Mouse (Mus musculus): Measurements from ENCODE around the gene Rps2. TPM values are rescaled to one million over a fixed set of nuclear protein-coding genes. Genes with fewer than 3 reads are reported as not detected.
"Not testable (repeated sequence)": the region's sequence is repeated elsewhere in the genome, so short reads cannot be mapped to it uniquely, and the experiment has no call there.

The Rps2 gene
- 1,313 and 1,443 TPM in 2 replicates for polyA plus RNA-seq (2015; fragmentation: Nextera tagmentation; extraction: Ambion mirVana)

- H3K27ac ChIP-seq = no peak within 1 kb of the TSS
- peak within 1 kb of the TSS; percentile 91 for H3K4me3 ChIP-seq
- peaks cover 25% of the 10 kb centered on the region for H3K4me1 ChIP-seq
- peak within 1 kb of the TSS; percentile 89 for H3K4me2 ChIP-seq
- no peak for ATAC-seq (ENCODE audit: insufficient number of reproducible peaks, insufficient read depth, low FRiP score, low TSS enrichment, low read depth)
- peaks cover 49% of the 10 kb centered on the region for H3K36me3 ChIP-seq
- H3K9ac ChIP-seq = peak within 1 kb of the TSS; percentile 97
- 84% methylated on average over 4 of the region's 4 CpGs for WGBS
- H3K27me3 ChIP-seq = no peaks in the 10 kb centered on the region
- H3K9me3 ChIP-seq = no peaks in the 10 kb centered on the region
These were observed at the start of gene Rps2, which contains the start of gene Rnf151 for GRCm38 (mm10) chr17:24717943-24718342. Gene Rps2 (plus strand): TSS chr17:24718116. Gene Rnf151 (minus strand): TSS chr17:24718063.

GRCm38 (mm10) chr17:24669214-24669544 lies 48.7 kb upstream of the Rps2 start:
- Histone ChIP-seq H3K4me3 (peak overlapping the region; percentile 98), H3K4me1 (peaks cover 30% of the 10 kb centered on the region), H3K9ac (peak overlapping the region; percentile 99), H3K4me2 (peak overlapping the region; percentile 84), H3K27ac (peak overlapping the region; percentile 81)
- not testable (repeated sequence) for H3K9me3 ChIP-seq, H3K36me3 ChIP-seq, H3K27me3 ChIP-seq
- peak; percentile 1; the same call in 1 of the 2 replicates for ATAC-seq (ENCODE audit: insufficient number of reproducible peaks, insufficient read depth, low FRiP score, low TSS enrichment, low read depth)
- WGBS = 9% methylated on average over 15 of the region's 15 CpGs

- peak within 1 kb of the TSS; percentile 81 for H3K27ac ChIP-seq
- H3K27me3 ChIP-seq = no peaks in the 10 kb centered on the region
- peak within 1 kb of the TSS; percentile 84 for H3K4me2 ChIP-seq
- peak within 1 kb of the TSS; percentile 99 for H3K9ac ChIP-seq
- H3K4me1 ChIP-seq = peaks cover 34% of the 10 kb centered on the region
- H3K4me3 ChIP-seq = peak within 1 kb of the TSS; percentile 98
- H3K36me3 ChIP-seq = 0 out of 2 replicates have a peak, but pooled peaks cover 5% of the 10 kb centered on the region
- H3K9me3 ChIP-seq = no peaks in the 10 kb centered on the region
- peak; percentile 96 for ATAC-seq (ENCODE audit: insufficient number of reproducible peaks, insufficient read depth, low FRiP score, low TSS enrichment, low read depth)
- under 1% methylated on average over 79 of the region's 80 CpGs for WGBS
These were observed 48.2 kb upstream of the Rps2 start, which contains the start of gene Zfp598 for GRCm38 (mm10) chr17:24669545-24670245. Gene Zfp598 (plus strand): TSS chr17:24669687.

GRCm38 (mm10) chr17:24670246-24670844 lies 47.6 kb upstream of the Rps2 start:
- Histone ChIP-seq H3K36me3 (0 out of 2 replicates have a peak, but pooled peaks cover 5% of the 10 kb centered on the region), H3K27ac (peak overlapping the region; percentile 81), H3K4me2 (peak overlapping the region; percentile 84), H3K27me3 (no peaks in the 10 kb centered on the region), H3K4me3 (peak overlapping the region; percentile 98), H3K4me1 (peaks cover 34% of the 10 kb centered on the region), H3K9me3 (no peaks in the 10 kb centered on the region), H3K9ac (peak overlapping the region; percentile 99)
- no peak for ATAC-seq (ENCODE audit: insufficient number of reproducible peaks, insufficient read depth, low FRiP score, low TSS enrichment, low read depth)
- 10% methylated on average over 8 of the region's 8 CpGs for WGBS

GRCm38 (mm10) chr17:24671346-24671745 lies 46.6 kb upstream of the Rps2 start:
- Histone ChIP-seq H3K27ac (no peak overlapping the region), H3K9ac (peak overlapping the region; percentile 99), H3K4me1 (peaks cover 34% of the 10 kb centered on the region), H3K4me3 (peak overlapping the region; percentile 98), H3K9me3 (no peaks in the 10 kb centered on the region), H3K4me2 (peak overlapping the region; percentile 84), H3K27me3 (no peaks in the 10 kb centered on the region), H3K36me3 (peaks cover 5% of the 10 kb centered on the region; the same call in 1 of the 2 replicates)
- ATAC-seq (ENCODE audit: insufficient number of reproducible peaks, insufficient read depth, low FRiP score, low TSS enrichment, low read depth) = no peak
- WGBS = 65% methylated on average over 5 of the region's 5 CpGs

- peaks cover 34% of the 10 kb centered on the region for H3K4me1 ChIP-seq
- no peak overlapping the region for H3K27ac ChIP-seq
- no peaks in the 10 kb centered on the region for H3K9me3 ChIP-seq
- no peak for ATAC-seq (ENCODE audit: insufficient number of reproducible peaks, insufficient read depth, low FRiP score, low TSS enrichment, low read depth)
- 19% methylated on average over 5 of the region's 5 CpGs for WGBS
- H3K36me3 ChIP-seq = peaks cover 12% of the 10 kb centered on the region
- peak overlapping the region; percentile 84 for H3K4me2 ChIP-seq
- no peak overlapping the region for H3K4me3 ChIP-seq
- no peaks in the 10 kb centered on the region for H3K27me3 ChIP-seq
- H3K9ac ChIP-seq = no peak overlapping the region
These were observed 45.8 kb upstream of the Rps2 start for GRCm38 (mm10) chr17:24672141-24672540.

- Histone ChIP-seq H3K4me3 (no peak overlapping the region), H3K36me3 (peaks cover 33% of the 10 kb centered on the region), H3K27me3 (no peaks in the 10 kb centered on the region), H3K9ac (no peak overlapping the region), H3K4me1 (peaks cover 29% of the 10 kb centered on the region), H3K27ac (0 out of 2 replicates have a peak overlapping the region, but pooled peaks have one; percentile 8), H3K4me2 (no peak overlapping the region), H3K9me3 (no peaks in the 10 kb centered on the region)
- WGBS = 79% methylated on average over 7 of the region's 7 CpGs
- no peak for ATAC-seq (ENCODE audit: insufficient number of reproducible peaks, insufficient read depth, low FRiP score, low TSS enrichment, low read depth)
These were observed 43.6 kb upstream of the Rps2 start for GRCm38 (mm10) chr17:24674277-24674676.

- Histone ChIP-seq H3K9ac (peak overlapping the region; percentile 46; the same call in 1 of the 2 replicates), H3K27me3 (no peaks in the 10 kb centered on the region), H3K4me2 (no peak overlapping the region), H3K9me3 (no peaks in the 10 kb centered on the region), H3K4me1 (peaks cover 20% of the 10 kb centered on the region), H3K27ac (no peak overlapping the region), H3K36me3 (peaks cover 53% of the 10 kb centered on the region), H3K4me3 (no peak overlapping the region)
- no peak for ATAC-seq (ENCODE audit: insufficient number of reproducible peaks, insufficient read depth, low FRiP score, low TSS enrichment, low read depth)
- WGBS = 62% methylated on average over 2 of the region's 2 CpGs
These were observed 41.7 kb upstream of the Rps2 start for GRCm38 (mm10) chr17:24676187-24676586.

GRCm38 (mm10) chr17:24676877-24677276 lies 41.0 kb upstream of the Rps2 start:
- Histone ChIP-seq H3K4me3 (no peak overlapping the region), H3K4me1 (peaks cover 13% of the 10 kb centered on the region), H3K9ac (no peak overlapping the region), H3K4me2 (no peak overlapping the region), H3K9me3 (no peaks in the 10 kb centered on the region), H3K27ac (no peak overlapping the region), H3K27me3 (no peaks in the 10 kb centered on the region), H3K36me3 (peaks cover 59% of the 10 kb centered on the region)
- 95% methylated on average over 5 of the region's 5 CpGs for WGBS
- no peak for ATAC-seq (ENCODE audit: insufficient number of reproducible peaks, insufficient read depth, low FRiP score, low TSS enrichment, low read depth)

GRCm38 (mm10) chr17:24677500-24678080 lies 40.3 kb upstream of the Rps2 start:
- no peak for ATAC-seq (ENCODE audit: insufficient number of reproducible peaks, insufficient read depth, low FRiP score, low TSS enrichment, low read depth)
- H3K4me1 ChIP-seq = peaks cover 6% of the 10 kb centered on the region; the same call in 1 of the 2 replicates
- H3K9ac ChIP-seq = no peak overlapping the region
- no peak overlapping the region for H3K4me3 ChIP-seq
- no peak overlapping the region for H3K4me2 ChIP-seq
- H3K36me3 ChIP-seq = peaks cover 64% of the 10 kb centered on the region
- no peak overlapping the region for H3K27ac ChIP-seq
- no peaks in the 10 kb centered on the region for H3K9me3 ChIP-seq
- no peaks in the 10 kb centered on the region for H3K27me3 ChIP-seq
- WGBS = 92% methylated on average over 24 of the region's 24 CpGs

- no peak overlapping the region for H3K9ac ChIP-seq
- H3K27ac ChIP-seq = no peak overlapping the region
- WGBS = 29% methylated on average over 16 of the region's 16 CpGs
- peak overlapping the region; percentile 44 for H3K4me2 ChIP-seq
- H3K4me1 ChIP-seq = peaks cover 21% of the 10 kb centered on the region
- peaks cover 8% of the 10 kb centered on the region for H3K36me3 ChIP-seq
- ATAC-seq (ENCODE audit: insufficient number of reproducible peaks, insufficient read depth, low FRiP score, low TSS enrichment, low read depth) = no peak
- no peak overlapping the region for H3K4me3 ChIP-seq
- H3K9me3 ChIP-seq = no peaks in the 10 kb centered on the region
- peaks cover 58% of the 10 kb centered on the region for H3K27me3 ChIP-seq
These were observed 31.4 kb upstream of the Rps2 start for GRCm38 (mm10) chr17:24686514-24686913.
